Mouse (Mus musculus) CH12.LX (cell line): ENCODE results near the gene Gm47289. TPM values are rescaled to one million over a fixed set of nuclear protein-coding genes. Genes with fewer than 3 reads are reported as not detected.

Experiments
- DNase-seq: peaks from one replicate; pipeline ENCODE4 v3.0.0-alpha.2; 2013; ENCODE audit errors: extremely low read depth
- H3K27ac ChIP-seq: 2 replicates; pipeline ENCODE4 v1.5.1; 2012; ENCODE audit warnings: low read depth, mild to moderate bottlenecking, control low read depth, moderate library complexity; ENCODE audit not compliant: insufficient read depth
- H3K27me3 ChIP-seq: replicated peaks from 2 replicates; pipeline ENCODE3; 2012; ENCODE audit warnings: inconsistent platforms
- H3K36me3 ChIP-seq, 2 experiments: replicated peaks in 1 of 2; 2 replicates each; pipeline versions ENCODE3 to v1.6.1; 2012; ENCODE audit warnings: inconsistent platforms in 1 of 2, low read length in 1 of 2, mild to moderate bottlenecking in 1 of 2, mixed read lengths in 1 of 2, moderate library complexity in 1 of 2; ENCODE audit not compliant: control insufficient read depth in 1 of 2, insufficient read depth in 1 of 2
- H3K4me1 ChIP-seq, 2 experiments: 2 replicates each; pipeline ENCODE4 v1.6.1; 2012; ENCODE audit warnings: inconsistent platforms in 1 of 2, moderate library complexity in 1 of 2; ENCODE audit not compliant: insufficient read depth in 2 of 2, control insufficient read depth in 1 of 2
- H3K4me2 ChIP-seq: 2 replicates; pipeline ENCODE4 v1.6.1; 2012; ENCODE audit warnings: low read depth, mild to moderate bottlenecking, control low read depth; ENCODE audit not compliant: poor library complexity, insufficient read depth, severe bottlenecking
- H3K4me3 ChIP-seq, 3 experiments: fragments of 150-350 bp in 1 of 3; sonication (generic) in 1 of 3; replicated peaks in 1 of 3; 2 replicates each; pipeline versions ENCODE3 to v1.5.1; 2011 to 2012; ENCODE audit warnings: low read depth in 2 of 3, low read length in 2 of 3, mild to moderate bottlenecking in 2 of 3, moderate library complexity in 2 of 3, control low read depth in 1 of 3, improper control_type of control experiment in 1 of 3, inconsistent platforms in 1 of 3, mixed read lengths in 1 of 3; ENCODE audit not compliant: poor library complexity in 1 of 3
- H3K79me2 ChIP-seq: replicated peaks from 2 replicates; pipeline ENCODE4 v1.6.1; 2012; ENCODE audit warnings: mild to moderate bottlenecking, moderate library complexity; ENCODE audit not compliant: control insufficient read depth, poor library complexity, insufficient read depth, severe bottlenecking; ENCODE audit errors: extremely low read depth
- H3K9ac ChIP-seq: 2 replicates; pipeline ENCODE4 v1.6.1; 2012; ENCODE audit warnings: low read depth, mild to moderate bottlenecking, control low read depth, moderate library complexity; ENCODE audit not compliant: insufficient read depth
- H3K9me3 ChIP-seq: replicated peaks from 2 replicates; pipeline ENCODE3; 2012; ENCODE audit warnings: low read length, inconsistent platforms, mixed read lengths
- BHLHE40 ChIP-seq: IDR thresholded peaks from 2 replicates; pipeline ENCODE4 v1.6.1; 2011; ENCODE audit warnings: mild to moderate bottlenecking, low read depth, low read length, improper control_type of control experiment
- CHD2 ChIP-seq: IDR thresholded peaks from 2 replicates; pipeline ENCODE4 v1.6.1; 2011; ENCODE audit warnings: low read length, improper control_type of control experiment
- E2F4 ChIP-seq: IDR thresholded peaks from 2 replicates; pipeline ENCODE4 v1.6.1; 2011; ENCODE audit warnings: low read depth, low read length, improper control_type of control experiment; ENCODE audit not compliant: insufficient replicate concordance
- ELF1 ChIP-seq: IDR thresholded peaks from 2 replicates; pipeline ENCODE4 v1.6.1; 2014; ENCODE audit warnings: low read depth, mild to moderate bottlenecking, inconsistent platforms, low read length, improper control_type of control experiment
- EP300 ChIP-seq: IDR thresholded peaks from 2 replicates; pipeline ENCODE4 v1.6.1; 2011; ENCODE audit warnings: low read length, improper control_type of control experiment
- ETS1 ChIP-seq: conservative IDR thresholded peaks from 2 replicates; pipeline ENCODE4 v1.6.1; 2012; ENCODE audit warnings: low read depth, mild to moderate bottlenecking, inconsistent platforms, low read length, improper control_type of control experiment, moderate library complexity
- HCFC1 ChIP-seq: IDR thresholded peaks from 2 replicates; pipeline ENCODE4 v1.6.1; 2012; ENCODE audit warnings: low read depth, mild to moderate bottlenecking, inconsistent platforms, low read length, improper control_type of control experiment
- IRF4 ChIP-seq: IDR thresholded peaks from 2 replicates; pipeline ENCODE4 v1.6.1; 2014; ENCODE audit warnings: low read depth, mild to moderate bottlenecking, inconsistent platforms, low read length, improper control_type of control experiment
- KAT2A ChIP-seq: IDR thresholded peaks from 2 replicates; pipeline ENCODE4 v1.6.1; 2012; ENCODE audit warnings: low read length, improper control_type of control experiment, inconsistent platforms; ENCODE audit not compliant: insufficient replicate concordance
- MAFK ChIP-seq: IDR thresholded peaks from 2 replicates; pipeline ENCODE4 v1.6.1; 2011; ENCODE audit warnings: low read length, improper control_type of control experiment; ENCODE audit not compliant: insufficient replicate concordance
- MAX ChIP-seq: IDR thresholded peaks from 2 replicates; pipeline ENCODE4 v1.6.1; 2011; ENCODE audit warnings: low read length, improper control_type of control experiment
- MAZ ChIP-seq: IDR thresholded peaks from 2 replicates; pipeline ENCODE4 v1.6.1; 2012; ENCODE audit warnings: low read depth, mild to moderate bottlenecking, inconsistent platforms, low read length, improper control_type of control experiment, moderate library complexity
- MEF2A ChIP-seq: IDR thresholded peaks from 2 replicates; pipeline ENCODE4 v1.6.1; 2014; ENCODE audit warnings: low read depth, mild to moderate bottlenecking, inconsistent platforms, low read length, improper control_type of control experiment, borderline replicate concordance
- MYC ChIP-seq: IDR thresholded peaks from 2 replicates; pipeline ENCODE4 v1.6.1; 2011; ENCODE audit warnings: low read depth, mild to moderate bottlenecking, improper control_type of control experiment, low read length
- NELFE ChIP-seq: IDR thresholded peaks from 2 replicates; pipeline ENCODE4 v1.6.1; 2011; ENCODE audit warnings: low read depth, low read length, improper control_type of control experiment
- NRF1 ChIP-seq: IDR thresholded peaks from 2 replicates; pipeline ENCODE4 v1.6.1; 2014; ENCODE audit warnings: low read depth, mild to moderate bottlenecking, inconsistent platforms, low read length, improper control_type of control experiment, moderate library complexity
- PAX5 ChIP-seq: IDR thresholded peaks from 2 replicates; pipeline ENCODE4 v1.6.1; 2012; ENCODE audit warnings: low read length, inconsistent platforms, mixed read lengths
- SIN3A ChIP-seq: IDR thresholded peaks from 2 replicates; pipeline ENCODE4 v1.6.1; 2012; ENCODE audit warnings: low read length, improper control_type of control experiment, inconsistent platforms
- SMC3 ChIP-seq: IDR thresholded peaks from 2 replicates; pipeline ENCODE4 v1.6.1; 2011; ENCODE audit warnings: low read depth, low read length, improper control_type of control experiment
- TCF12 ChIP-seq: IDR thresholded peaks from 2 replicates; pipeline ENCODE4 v1.6.1; 2014; ENCODE audit warnings: low read depth, mild to moderate bottlenecking, inconsistent platforms, low read length, improper control_type of control experiment
- UBTF ChIP-seq: IDR thresholded peaks from 2 replicates; pipeline ENCODE4 v1.6.1; 2012; ENCODE audit warnings: low read depth, mild to moderate bottlenecking, inconsistent platforms, low read length, improper control_type of control experiment, moderate library complexity
- USF2 ChIP-seq: conservative IDR thresholded peaks from 2 replicates; pipeline ENCODE4 v1.6.1; 2011; ENCODE audit warnings: low read depth, low read length, improper control_type of control experiment
- ZC3H11A ChIP-seq: IDR thresholded peaks from 2 replicates; pipeline ENCODE4 v1.6.1; 2012; ENCODE audit warnings: low read depth, mild to moderate bottlenecking, inconsistent platforms, low read length, improper control_type of control experiment
- ZKSCAN1 ChIP-seq: IDR thresholded peaks from 2 replicates; pipeline ENCODE4 v1.6.1; 2012; ENCODE audit warnings: low read depth, inconsistent platforms, low read length, improper control_type of control experiment, borderline replicate concordance
- ZMIZ1 ChIP-seq: IDR thresholded peaks from 2 replicates; pipeline ENCODE4 v1.6.1; 2012; ENCODE audit warnings: low read depth, mild to moderate bottlenecking, inconsistent platforms, low read length, improper control_type of control experiment
- dilution Hi-C: fragments of 300-500 bp; cut with MboI; formaldehyde crosslinking; loops from 2 replicates; pipeline ENCODE4 v1.14.3; 2020; ENCODE audit warnings: low sequenced_read_pairs; ENCODE audit not compliant: extremely low pct_unique_long_range_greater_than_20kb, extremely low pct_ligation_motif_present
- in situ Hi-C: fragments of 300-500 bp; cut with MboI; formaldehyde crosslinking; loops from 3 replicates; pipeline ENCODE4 v1.14.3; 2019; ENCODE audit warnings: low sequenced_read_pairs, low pct_ligation_motif_present, low pct_unique_long_range_greater_than_20kb, mixed read lengths
- polyA plus RNA-seq: library from polyadenylated mRNA; unstranded; fragments of >175 nt; gene quantifications from 2 replicates; pipeline ENCODE4 v1.2.1, GENCODE M21; 2012; ENCODE audit warnings: low read depth; ENCODE audit not compliant: insufficient read length
- total RNA-seq, 2 experiments: library from RNA; depleted of rRNA; stranded (reverse); fragments of 300-350 nt in 1 of 2; fragments of >200 nt in 1 of 2; gene quantifications; 2 replicates each; pipeline ENCODE4 v1.2.3; 2012 to 2014

The Gm47289 gene
- total and polyA plus RNA-seq, 3 experiments = not detected

DNA sequence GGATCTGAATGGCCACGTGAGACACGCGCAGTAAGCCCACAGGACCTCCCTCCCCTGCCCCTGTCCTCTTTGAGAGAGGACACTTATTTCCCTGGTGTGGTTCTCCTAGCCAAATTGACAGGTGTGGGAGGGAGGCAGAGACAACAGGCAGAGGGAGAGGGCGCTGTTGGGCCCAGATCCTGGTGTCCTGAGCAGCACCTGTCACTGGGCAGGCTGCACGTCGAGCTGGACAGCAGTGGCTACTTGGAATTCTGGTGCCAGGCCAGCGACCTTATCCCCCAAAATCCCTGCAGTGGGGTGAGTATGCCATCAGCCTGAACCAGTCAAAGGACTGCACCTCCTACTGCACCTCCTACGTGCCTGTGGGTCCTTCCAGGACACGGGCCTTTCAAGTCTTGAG, 15.6 kb upstream of the Gm47289 start:
- Histone ChIP-seq H3K79me2 (no peaks in the 10 kb centered on the region), H3K9ac (no peak overlapping the region), H3K27ac (no peak overlapping the region), H3K4me1 (peaks cover 14 to 22% of the 10 kb centered on the region in 2 experiments), H3K27me3 (no peaks in the 10 kb centered on the region), H3K9me3 (no peaks in the 10 kb centered on the region), H3K4me2 (no peak overlapping the region), H3K4me3 (no peak overlapping the region), H3K36me3 (peaks cover 3 to 24% of the 10 kb centered on the region in 2 experiments)
- DNase-seq = no peak
- in situ Hi-C loops (no loop called here), dilution Hi-C loops (no loop called here)
- TF ChIP-seq TCF12 (no peak), NELFE (no peak), E2F4 (no peak), ZC3H11A (no peak), ZMIZ1 (no peak), USF2 (no peak), ETS1 (no peak), MYC (no peak), MEF2A (no peak), NRF1 (no peak), PAX5 (no peak), HCFC1 (no peak), MAFK (no peak), EP300 (no peak), UBTF (no peak)

GRCm38 (mm10) chr9:119144696-119145095, 14.3 kb upstream of the Gm47289 start:
- Histone ChIP-seq H3K4me2 (no peak overlapping the region), H3K4me1 (peaks cover 14 to 22% of the 10 kb centered on the region in 2 experiments), H3K36me3 (peaks cover 3 to 24% of the 10 kb centered on the region in 2 experiments), H3K9me3 (no peaks in the 10 kb centered on the region), H3K9ac (no peak overlapping the region), H3K27ac (no peak overlapping the region), H3K79me2 (no peaks in the 10 kb centered on the region), H3K27me3 (no peaks in the 10 kb centered on the region), H3K4me3 (no peak overlapping the region)
- in situ Hi-C loops (no loop called here), dilution Hi-C loops (no loop called here)
- no peak for TF ChIP-seq MAZ
- TF ChIP-seq SIN3A = no peak
- TF ChIP-seq KAT2A = no peak
- no peak for TF ChIP-seq EP300
- TF ChIP-seq NRF1 = no peak
- TF ChIP-seq ZKSCAN1 = no peak
- no peak for TF ChIP-seq MEF2A
- TF ChIP-seq BHLHE40 = no peak
- TF ChIP-seq IRF4 = no peak
- no peak for TF ChIP-seq MAFK
- TF ChIP-seq SMC3 = no peak
- TF ChIP-seq ELF1 = no peak
- TF ChIP-seq CHD2 = no peak
- no peak for TF ChIP-seq MAX
- TF ChIP-seq ETS1 = no peak
- TF ChIP-seq ZC3H11A = no peak
- DNase-seq = no peak
